Mouse (Mus musculus) stomach, embryonic 14.5 days (tissue): Measurements from ENCODE around the gene Hacl1. TPM values are rescaled to one million over a fixed set of nuclear protein-coding genes. Genes with fewer than 3 reads are reported as not detected.

ENCODE experiments used
- ATAC-seq: fragments of 200-750 bp; cut with Nextera tagmentation; 2 replicates; pipeline ENCODE4 v1.8.0; 2017; ENCODE audit warnings: low read depth, moderate TSS enrichment; ENCODE audit not compliant: insufficient number of reproducible peaks, insufficient read depth, low FRiP score
- H3K27ac ChIP-seq: fragments of 300-500 bp; sonication (generic); 2 replicates; pipeline ENCODE4 v1.5.1; 2014; ENCODE audit warnings: mild to moderate bottlenecking, low read length, moderate library complexity, mixed read lengths
- H3K27me3 ChIP-seq: fragments of 300-500 bp; sonication (generic); 2 replicates; pipeline ENCODE4 v1.6.1; 2014; ENCODE audit warnings: low read length, control low read depth, mixed read lengths; ENCODE audit not compliant: control insufficient read depth, insufficient read depth
- H3K36me3 ChIP-seq: fragments of 300-500 bp; sonication (generic); 2 replicates; pipeline ENCODE4 v1.6.1; 2014; ENCODE audit warnings: mild to moderate bottlenecking, control low read depth, low read length, moderate library complexity, mixed read lengths; ENCODE audit not compliant: control insufficient read depth, insufficient read depth
- H3K4me1 ChIP-seq: fragments of 300-500 bp; sonication (generic); 2 replicates; pipeline ENCODE4 v1.6.1; 2014; ENCODE audit warnings: low read length, control low read depth, mixed read lengths; ENCODE audit not compliant: control insufficient read depth, insufficient read depth
- H3K4me2 ChIP-seq: fragments of 300-500 bp; sonication (generic); replicated peaks from 2 replicates; pipeline ENCODE4 v1.6.1; 2014; ENCODE audit warnings: low read depth, low read length, control low read depth
- H3K4me3 ChIP-seq: fragments of 300-500 bp; sonication (generic); 2 replicates; pipeline ENCODE4 v1.5.1; 2014; ENCODE audit warnings: low read depth, low read length, control low read depth
- H3K9ac ChIP-seq: fragments of 300-500 bp; sonication (generic); replicated peaks from 2 replicates; pipeline ENCODE4 v1.6.1; 2014; ENCODE audit warnings: low read depth, mild to moderate bottlenecking, control low read depth, low read length, moderate library complexity, mixed read lengths
- H3K9me3 ChIP-seq: fragments of 300-500 bp; sonication (generic); 2 replicates; pipeline ENCODE4 v1.6.1; 2016; ENCODE audit warnings: low read depth, low read length, control low read depth; ENCODE audit not compliant: control insufficient read depth
- WGBS: fragments of 180-500 bp; shearing (Covaris S2); extraction: QIAGEN DNeasy Blood & Tissue Kit; methylation state at CpG from one replicate; pipeline ENCODE4 v1.1.7; 2014; 5-methylcytosine and 5-hydroxymethylcytosine counted together
- polyA plus RNA-seq: library from polyadenylated mRNA; unstranded; fragments of >200 nt; fragmentation: Nextera tagmentation; extraction: Ambion mirVana; gene quantifications from 2 replicates; pipeline ENCODE4 v1.2.1, GENCODE M21; 2014

Gene Hacl1
- polyA plus RNA-seq, 1 experiment from 2014 or later = 11.1 TPM

GRCm38 (mm10) chr14:31650347-31650746 is 9.3 kb upstream of the Hacl1 start:
- Histone ChIP-seq H3K4me2 (no peak overlapping the region), H3K27ac (no peak overlapping the region), H3K4me3 (no peak overlapping the region), H3K36me3 (no peaks in the 10 kb centered on the region), H3K9me3 (no peaks in the 10 kb centered on the region), H3K4me1 (no peaks in the 10 kb centered on the region), H3K27me3 (no peaks in the 10 kb centered on the region), H3K9ac (no peak overlapping the region)
- WGBS = 98% methylated on average over 3 of the region's 3 CpGs
- no peak for ATAC-seq

DNA sequence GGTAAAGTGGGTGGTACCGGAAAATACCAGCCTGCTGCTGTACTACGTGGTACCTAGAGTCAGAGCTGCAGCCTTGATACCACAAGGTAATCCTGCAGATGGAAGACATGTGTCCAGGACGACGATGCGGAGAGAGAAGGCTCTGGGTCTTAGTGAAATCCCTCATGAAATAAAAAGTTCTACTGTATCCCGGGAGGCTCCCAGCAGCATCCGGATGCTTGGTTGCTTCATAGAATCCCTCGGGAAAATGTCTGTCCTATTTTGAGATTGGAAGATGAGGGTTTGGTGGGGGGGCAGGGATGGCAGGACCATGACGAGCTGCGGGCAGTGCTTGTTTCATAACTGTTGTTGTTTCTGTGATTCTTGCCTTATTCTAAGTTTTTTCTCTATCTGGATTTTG is 6.9 kb upstream of the Hacl1 start:
- 86% methylated on average over 10 of the region's 10 CpGs for WGBS
- Histone ChIP-seq H3K9ac (no peak overlapping the region), H3K36me3 (no peaks in the 10 kb centered on the region), H3K4me2 (no peak overlapping the region), H3K27me3 (no peaks in the 10 kb centered on the region), H3K9me3 (no peaks in the 10 kb centered on the region), H3K4me3 (no peak overlapping the region), H3K4me1 (no peaks in the 10 kb centered on the region), H3K27ac (no peak overlapping the region)
- no peak for ATAC-seq

DNA sequence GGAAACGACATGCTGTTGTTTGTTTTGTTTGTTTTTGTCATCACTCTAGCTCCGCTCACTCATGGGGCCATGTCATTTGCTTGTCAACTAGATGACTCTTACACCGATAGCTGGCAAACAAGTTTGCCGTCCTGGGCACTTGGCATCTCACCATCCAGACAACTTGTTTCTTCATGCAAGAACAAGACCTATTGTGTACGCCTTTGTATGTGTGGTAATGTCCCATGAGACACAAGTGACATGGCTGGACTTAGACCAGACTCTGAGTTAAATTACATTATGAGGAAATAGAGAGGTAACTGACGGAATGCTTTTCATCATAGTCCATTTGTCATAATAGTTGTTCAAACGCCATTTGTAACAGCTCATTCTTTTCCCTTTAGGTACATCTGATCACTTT is 4.8 kb upstream of the Hacl1 start:
- no peak overlapping the region for H3K4me3 ChIP-seq
- no peak overlapping the region for H3K27ac ChIP-seq
- H3K36me3 ChIP-seq = no peaks in the 10 kb centered on the region
- WGBS = 88% methylated on average over 7 of the region's 7 CpGs
- no peak for ATAC-seq
- H3K4me2 ChIP-seq = no peak overlapping the region
- H3K27me3 ChIP-seq = no peaks in the 10 kb centered on the region
- peaks cover 4% of the 10 kb centered on the region; the same call in 1 of the 2 replicates for H3K4me1 ChIP-seq
- H3K9me3 ChIP-seq = no peaks in the 10 kb centered on the region
- H3K9ac ChIP-seq = no peak overlapping the region

DNA sequence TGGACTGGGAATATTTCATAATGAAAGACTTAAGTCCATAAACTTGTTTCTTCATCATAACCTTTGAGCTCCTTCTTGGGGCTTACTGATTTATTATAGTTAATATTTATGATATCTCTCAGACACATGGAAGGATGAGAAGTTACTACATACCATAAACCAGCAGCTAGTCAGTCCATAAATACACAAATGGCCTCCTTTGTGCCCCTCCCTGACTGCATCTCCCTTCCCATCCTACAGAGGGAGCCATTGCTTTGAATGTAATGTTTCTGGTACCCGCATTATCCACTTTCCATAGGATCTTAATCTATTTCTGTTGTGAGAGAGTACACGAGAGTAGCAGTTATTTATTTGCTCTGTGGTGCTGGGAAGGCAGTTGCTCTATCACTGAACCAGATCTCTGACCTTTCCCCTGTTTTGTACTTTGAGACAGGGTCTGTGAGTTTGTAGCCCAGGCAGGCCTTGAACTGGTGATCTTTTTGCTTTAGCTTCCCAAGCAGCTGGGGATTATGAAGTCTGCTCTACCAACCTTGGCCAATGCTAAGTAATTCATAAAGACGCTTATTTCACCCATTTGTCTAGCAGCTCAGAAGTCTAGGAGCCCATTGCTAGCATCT is 4.0 kb upstream of the Hacl1 start:
- Histone ChIP-seq H3K27me3 (no peaks in the 10 kb centered on the region), H3K4me2 (no peak overlapping the region), H3K36me3 (no peaks in the 10 kb centered on the region), H3K4me1 (peaks cover 4% of the 10 kb centered on the region; the same call in 1 of the 2 replicates), H3K4me3 (no peak overlapping the region), H3K27ac (no peak overlapping the region), H3K9me3 (no peaks in the 10 kb centered on the region), H3K9ac (no peak overlapping the region)
- 68% methylated on average over 3 of the region's 3 CpGs for WGBS
- no peak for ATAC-seq

DNA sequence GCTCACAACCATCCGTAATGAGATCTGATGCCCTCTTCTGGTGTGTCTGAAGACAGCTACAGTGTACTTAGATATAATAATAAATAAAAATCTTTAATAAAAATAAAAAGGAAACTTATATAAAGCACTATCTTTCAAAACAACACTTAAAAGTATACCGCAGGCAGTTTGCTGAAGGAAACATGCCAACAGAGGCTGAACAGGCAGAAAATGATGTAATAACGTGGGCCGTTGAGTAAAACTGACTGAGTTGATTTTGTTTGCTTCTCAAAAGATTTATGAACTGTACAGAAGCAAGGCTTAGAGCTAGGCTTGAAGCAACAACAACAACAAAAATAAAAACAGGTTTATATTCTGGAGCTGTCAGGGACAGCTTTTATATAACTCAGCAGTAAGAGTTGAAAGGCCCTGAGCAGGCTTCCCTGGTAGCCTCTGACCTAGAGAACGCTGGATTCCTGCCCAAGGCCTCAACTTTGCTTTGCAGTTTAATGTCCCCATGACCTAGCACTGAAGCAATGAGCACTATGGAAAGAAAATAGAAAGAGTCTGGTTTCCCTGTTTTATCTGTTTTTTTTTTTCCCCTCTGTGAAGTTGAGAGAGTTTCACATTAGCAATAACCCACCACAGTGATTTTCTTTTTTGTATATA is 3.2 kb upstream of the Hacl1 start:
- no peak overlapping the region for H3K4me2 ChIP-seq
- no peaks in the 10 kb centered on the region for H3K36me3 ChIP-seq
- H3K27ac ChIP-seq = no peak overlapping the region
- H3K4me1 ChIP-seq = peaks cover 4% of the 10 kb centered on the region; the same call in 1 of the 2 replicates
- no peak for ATAC-seq
- H3K27me3 ChIP-seq = no peaks in the 10 kb centered on the region
- no peaks in the 10 kb centered on the region for H3K9me3 ChIP-seq
- no peak overlapping the region for H3K4me3 ChIP-seq
- 89% methylated on average over 5 of the region's 5 CpGs for WGBS
- no peak overlapping the region for H3K9ac ChIP-seq

- WGBS = 66% methylated on average over 9 of the region's 9 CpGs
- H3K9me3 ChIP-seq = no peaks in the 10 kb centered on the region
These were observed 545 bp upstream of the Hacl1 start for GRCm38 (mm10) chr14:31641506-31642155.

GRCm38 (mm10) chr14:31640346-31640889 is 668 bp downstream of the Hacl1 start, which contains the start of gene Gm49387:
TSS of gene Gm49387 (minus strand) at chr14:31640878.
- H3K9me3 ChIP-seq = no peaks in the 10 kb centered on the region
- H3K4me2 ChIP-seq = peak within 1 kb of the TSS; percentile 87
- peak; percentile 31; the same call in 1 of the 2 replicates for ATAC-seq
- no peaks in the 10 kb centered on the region for H3K27me3 ChIP-seq
- peak within 1 kb of the TSS; percentile 57 for H3K9ac ChIP-seq
- peak within 1 kb of the TSS; percentile 74 for H3K27ac ChIP-seq
- H3K4me1 ChIP-seq = peaks cover 4% of the 10 kb centered on the region; the same call in 1 of the 2 replicates
- no peaks in the 10 kb centered on the region for H3K36me3 ChIP-seq
- WGBS = 4% methylated on average over 26 of the region's 26 CpGs
- peak within 1 kb of the TSS; percentile 57 for H3K4me3 ChIP-seq

More at GRCm38 (mm10) chr14:31641506-31642155, 545 bp upstream of the Hacl1 start:
- H3K27me3 ChIP-seq = no peaks in the 10 kb centered on the region
- H3K36me3 ChIP-seq = no peaks in the 10 kb centered on the region
- ATAC-seq = no peak
- H3K9ac ChIP-seq = peak overlapping the region; percentile 57
- peaks cover 4% of the 10 kb centered on the region; the same call in 1 of the 2 replicates for H3K4me1 ChIP-seq
- peak overlapping the region; percentile 87 for H3K4me2 ChIP-seq
- H3K4me3 ChIP-seq = peak overlapping the region; percentile 57
- no peak overlapping the region for H3K27ac ChIP-seq

DNA sequence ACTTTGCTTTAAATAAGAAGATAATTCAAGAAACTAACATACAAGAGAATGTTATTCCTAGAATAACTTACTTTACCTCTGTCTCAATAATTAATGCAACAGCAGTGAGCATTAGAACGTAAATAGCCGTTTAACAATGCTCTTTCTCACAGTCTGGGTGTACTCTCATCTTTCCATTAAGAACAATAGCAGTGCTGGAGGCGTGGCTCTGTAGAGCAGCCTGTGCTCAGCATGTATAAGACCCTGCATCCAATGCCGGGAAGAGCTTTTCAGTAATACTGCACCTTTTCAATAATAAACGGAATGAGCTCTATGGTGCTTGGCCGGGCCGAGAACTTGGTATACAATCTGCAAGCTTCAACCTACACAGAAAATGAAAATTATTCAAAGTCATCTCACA is 10.4 kb downstream of the Hacl1 start:
- H3K27me3 ChIP-seq = no peaks in the 10 kb centered on the region
- 76% methylated on average over 7 of the region's 7 CpGs for WGBS
- H3K9me3 ChIP-seq = no peaks in the 10 kb centered on the region
- H3K4me3 ChIP-seq = no peak overlapping the region
- H3K4me2 ChIP-seq = no peak overlapping the region
- ATAC-seq = no peak
- no peaks in the 10 kb centered on the region for H3K4me1 ChIP-seq
- no peak overlapping the region for H3K9ac ChIP-seq
- H3K27ac ChIP-seq = no peak overlapping the region
- H3K36me3 ChIP-seq = no peaks in the 10 kb centered on the region
